Mouse (Mus musculus) c-Kit-negative CD71-positive TER-119-positive erythroid progenitor cells, embryonic 14.5 days (primary cell): ENCODE data around the gene Rbm4.

Experiments
- DNase-seq: peaks from one replicate; pipeline ENCODE4 v3.0.0-alpha.2; 2013; ENCODE audit warnings: low read depth, low spot score

The Rbm4 gene

GRCm38 (mm10) chr19:4741482-4741881, 52.2 kb downstream of the Rbm4 start:
- DNase-seq: no peak

GRCm38 (mm10) chr19:4739762-4740161, 53.9 kb downstream of the Rbm4 start:
- DNase-seq: no peak

GRCm38 (mm10) chr19:4739053-4739452, 54.6 kb downstream of the Rbm4 start:
- no peak for DNase-seq

- no peak for DNase-seq
Observed at GRCm38 (mm10) chr19:4737866-4738265, 55.8 kb downstream of the Rbm4 start.
